Mouse (Mus musculus) ovary, postnatal 14 days (tissue): ENCODE results near the gene Bcl6b.

ENCODE experiments used
- DNase-seq: peaks from one replicate; pipeline ENCODE4 v3.0.0; 2022; ENCODE audit warnings: low spot score

Bcl6b gene

DNA sequence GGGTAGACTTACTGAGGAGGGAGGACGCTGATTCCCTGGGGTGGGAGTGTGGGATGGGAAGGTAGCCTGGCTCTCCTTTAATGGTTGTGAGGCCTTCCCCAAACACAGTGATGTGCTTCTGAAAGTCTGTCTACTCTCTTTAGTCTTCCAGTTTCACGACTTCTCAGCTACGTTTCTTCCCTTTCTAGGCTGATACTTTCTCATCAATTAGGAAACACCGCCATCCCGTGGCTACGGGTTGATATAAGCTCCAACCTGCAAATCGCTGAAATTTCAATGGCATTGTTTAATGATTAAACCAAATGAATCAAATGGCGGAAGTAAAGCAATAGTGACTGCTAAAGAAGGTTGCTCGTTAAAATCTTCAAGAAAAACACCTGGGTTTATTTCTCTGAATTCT lies 16.7 kb downstream of the Bcl6b start:
- DNase-seq = no peak

DNA sequence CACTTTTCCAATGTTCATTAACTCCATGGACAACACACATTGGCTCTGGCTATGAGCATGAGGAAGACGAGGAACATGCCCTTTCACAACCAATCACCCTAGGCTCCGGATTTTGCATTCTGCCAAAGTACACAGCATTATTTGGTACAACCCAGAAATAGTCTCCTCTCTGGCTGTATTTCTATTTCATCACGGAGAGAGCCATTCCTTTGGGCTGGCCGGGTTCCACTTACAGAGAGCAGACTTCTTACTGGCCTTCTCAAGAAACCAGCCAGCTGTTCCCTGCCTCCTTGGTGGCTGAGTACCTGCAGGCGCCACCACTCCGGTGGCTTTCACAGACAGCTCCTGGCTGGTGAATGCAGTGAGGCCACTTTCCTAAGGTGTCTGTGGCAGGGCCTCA lies 17.2 kb downstream of the Bcl6b start, which contains the start of gene Slc16a11:
Gene Slc16a11, plus strand, starts transcription at position 330 of the 400 bp plus-strand sequence.
- DNase-seq = no peak

DNA sequence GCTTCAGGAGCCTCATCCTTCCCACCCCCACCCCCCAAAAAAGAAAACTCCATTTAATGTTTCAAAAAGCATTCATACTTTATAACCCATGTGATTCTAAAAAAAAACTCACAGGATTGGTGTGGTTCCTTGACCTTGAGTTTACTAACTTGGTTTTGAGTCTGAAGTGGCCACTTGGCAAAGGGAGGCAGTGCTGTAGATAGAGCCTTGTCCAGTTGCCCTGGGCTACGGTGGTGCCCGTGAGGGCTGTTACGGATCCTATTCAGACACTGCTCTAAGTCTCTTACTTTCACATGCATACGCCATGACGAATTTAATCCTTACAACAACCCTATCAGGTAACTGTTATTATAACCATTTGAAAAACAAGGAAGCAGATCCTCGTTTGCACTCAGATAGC lies 17.6 kb downstream of the Bcl6b start:
- DNase-seq = no peak

DNA sequence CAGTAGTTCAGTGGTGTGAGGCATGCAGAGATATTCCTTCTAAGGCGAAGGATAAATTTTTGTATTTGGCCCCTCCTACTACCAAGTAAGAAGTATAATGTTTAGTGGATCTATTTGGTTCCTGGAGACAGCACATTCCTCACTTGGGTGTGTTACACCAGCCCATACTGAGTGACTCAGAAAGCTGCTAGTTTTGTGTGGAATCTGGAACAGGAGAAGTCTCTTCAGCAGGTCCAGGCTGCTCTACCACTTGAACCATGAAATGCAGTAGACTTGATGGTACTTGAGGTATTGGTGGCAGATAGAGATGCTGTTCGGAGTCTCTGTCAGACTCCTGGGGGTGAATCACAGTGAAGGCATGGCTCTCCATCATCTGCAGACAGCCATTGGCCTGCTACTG lies 18.9 kb downstream of the Bcl6b start:
- no peak for DNase-seq

DNA sequence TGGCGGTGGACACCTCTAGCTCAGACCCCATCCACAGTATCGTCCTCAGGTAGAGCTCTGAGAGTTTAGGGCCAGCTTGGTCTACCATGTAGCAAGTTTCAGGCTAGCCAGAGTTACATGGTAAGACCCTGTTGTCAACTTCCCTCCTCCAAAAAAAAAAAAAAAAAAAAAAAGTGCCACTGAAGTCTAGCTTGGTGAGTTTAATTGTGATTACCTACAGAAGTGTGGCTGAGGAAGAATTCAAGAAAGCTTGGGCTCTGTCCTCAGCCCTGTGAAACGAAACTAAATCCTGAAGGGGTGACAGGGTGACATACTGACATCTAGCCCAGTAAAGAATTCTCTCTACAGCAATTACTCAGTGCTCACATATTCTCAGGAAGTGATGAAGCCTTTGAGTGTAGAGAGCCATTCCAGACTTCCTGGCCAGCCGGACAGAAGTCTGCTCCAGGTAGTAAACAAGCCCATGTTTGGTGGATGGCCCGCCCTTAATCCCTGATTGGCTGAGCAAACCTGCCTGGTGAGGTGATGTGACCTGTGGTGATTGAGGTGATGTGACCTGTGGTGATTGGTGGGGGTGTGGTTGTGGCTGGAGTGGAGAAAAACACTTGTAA lies 20.7 kb downstream of the Bcl6b start:
- DNase-seq = no peak

DNA sequence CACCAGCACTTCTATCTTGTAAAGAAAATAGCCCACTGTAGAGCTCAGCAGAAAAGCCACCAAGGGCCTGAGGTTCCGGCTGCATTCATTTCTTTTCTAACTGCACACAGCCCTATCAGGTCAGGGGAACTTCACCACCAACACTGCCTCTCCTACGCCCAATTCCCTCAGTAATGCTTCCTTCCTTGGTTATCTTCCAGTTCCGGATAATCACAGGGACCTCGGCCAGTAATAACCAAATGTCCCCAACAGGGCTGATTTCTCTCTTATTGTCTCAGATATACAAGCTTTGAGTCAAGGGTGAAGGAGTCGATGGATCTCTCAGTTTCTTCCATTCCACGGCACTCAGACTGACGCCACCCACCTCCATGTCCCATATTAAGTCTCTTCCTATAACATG lies 22.3 kb downstream of the Bcl6b start:
- no peak for DNase-seq

DNA sequence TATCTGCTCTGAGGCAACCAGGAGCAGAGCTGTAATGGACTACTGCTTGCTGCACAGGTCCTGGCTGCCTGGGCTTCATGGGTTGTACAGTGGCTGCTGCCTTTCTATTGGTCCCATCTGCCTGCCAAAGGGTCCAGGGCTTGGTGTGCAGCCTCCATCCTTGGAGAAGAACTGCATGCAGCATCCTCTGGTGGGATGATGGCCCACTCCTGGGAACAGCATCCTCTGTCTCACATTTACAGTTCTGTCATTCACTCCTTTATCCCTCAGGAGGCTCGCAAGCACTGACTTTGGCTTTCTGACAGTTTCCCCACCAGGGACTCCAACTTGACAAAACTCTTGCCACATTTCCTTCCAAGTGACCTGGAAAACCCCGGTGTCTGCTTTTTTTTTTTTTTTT lies 22.8 kb downstream of the Bcl6b start:
- no peak for DNase-seq

DNA sequence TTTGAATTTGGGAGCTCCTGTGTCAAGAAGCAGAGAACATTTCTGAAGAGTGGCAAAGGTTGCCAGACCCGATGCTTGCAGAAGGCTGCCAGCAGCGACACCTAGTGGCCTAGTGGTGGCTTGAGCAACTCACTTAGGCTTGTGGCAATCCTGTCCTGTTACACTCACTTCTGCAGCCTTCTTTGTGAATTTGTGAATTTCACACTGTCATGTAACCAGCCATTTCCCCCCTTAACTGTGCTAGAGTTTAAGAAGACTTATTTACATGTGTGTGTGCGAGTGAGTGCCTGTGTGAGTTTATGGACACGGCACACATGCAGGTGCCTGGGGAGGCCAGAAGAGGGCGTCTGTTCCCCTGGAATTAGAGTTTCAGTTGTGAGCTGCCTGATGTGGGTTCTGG lies 27.9 kb downstream of the Bcl6b start:
- peak; percentile 84 for DNase-seq

DNA sequence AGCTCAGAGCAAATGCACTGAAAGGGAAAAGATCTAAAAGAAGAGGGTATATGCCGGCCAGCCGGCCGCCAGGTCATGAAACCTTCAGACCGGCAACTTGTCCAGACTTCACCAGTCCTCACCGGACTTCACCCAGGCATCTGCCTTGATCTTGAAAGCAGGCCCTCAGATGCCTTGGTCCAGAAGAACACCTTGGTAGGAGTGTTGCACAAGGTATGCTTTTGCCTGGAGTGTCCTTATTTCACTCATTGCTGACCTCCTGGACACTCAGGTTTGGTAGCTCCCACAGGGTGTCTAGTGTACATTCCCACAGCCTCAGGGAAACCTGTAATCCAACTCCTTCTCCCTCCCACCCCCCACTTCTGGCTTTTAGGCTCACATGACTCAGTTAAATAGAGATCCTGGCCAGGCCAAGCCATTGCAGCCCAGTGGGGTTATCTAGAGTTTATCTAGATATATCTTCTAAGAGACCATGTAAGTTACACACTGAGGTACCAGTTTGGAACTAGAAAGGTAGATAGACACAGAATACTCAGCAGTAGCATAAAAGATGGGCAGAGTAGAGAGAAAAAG lies 29.5 kb downstream of the Bcl6b start:
- DNase-seq = no peak

DNA sequence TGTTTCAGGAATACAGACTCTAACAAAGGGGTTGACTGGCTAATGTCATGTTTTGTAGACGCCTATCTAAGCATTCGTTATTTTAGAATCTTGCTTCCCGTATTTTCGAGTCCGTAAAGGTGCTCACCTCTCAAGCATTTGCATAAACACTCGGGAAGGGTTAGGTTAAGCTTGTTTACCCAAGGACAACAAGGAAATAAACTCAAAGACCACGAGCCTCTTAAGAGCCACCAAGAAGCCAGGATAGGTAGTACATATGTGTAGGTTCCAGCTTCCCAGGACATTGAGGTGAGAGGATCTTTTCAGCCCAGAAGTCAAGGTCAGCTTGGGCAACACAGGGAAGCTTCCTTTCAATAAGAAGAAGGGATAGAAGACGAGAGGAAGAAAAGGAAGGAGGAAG lies 30.5 kb downstream of the Bcl6b start:
- no peak for DNase-seq

DNA sequence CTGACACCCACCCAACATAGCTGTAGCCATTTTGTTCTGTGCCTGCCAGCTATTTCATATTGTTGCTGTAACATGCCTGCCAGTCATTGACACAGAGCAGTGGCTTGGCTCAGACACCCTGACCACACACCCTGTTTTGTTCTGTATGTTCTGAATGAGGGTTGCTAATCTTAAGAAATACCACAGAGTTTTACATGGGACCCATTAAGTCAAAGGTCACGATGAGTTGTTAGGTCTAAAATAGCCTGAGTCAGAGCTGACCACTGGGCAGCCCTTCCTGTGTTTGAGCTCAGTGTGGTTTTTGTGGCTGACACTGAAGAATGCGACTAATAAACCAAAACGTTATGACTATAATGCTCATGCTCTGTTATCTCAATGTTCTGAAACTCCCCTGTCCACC lies 31.3 kb downstream of the Bcl6b start:
- DNase-seq = no peak

DNA sequence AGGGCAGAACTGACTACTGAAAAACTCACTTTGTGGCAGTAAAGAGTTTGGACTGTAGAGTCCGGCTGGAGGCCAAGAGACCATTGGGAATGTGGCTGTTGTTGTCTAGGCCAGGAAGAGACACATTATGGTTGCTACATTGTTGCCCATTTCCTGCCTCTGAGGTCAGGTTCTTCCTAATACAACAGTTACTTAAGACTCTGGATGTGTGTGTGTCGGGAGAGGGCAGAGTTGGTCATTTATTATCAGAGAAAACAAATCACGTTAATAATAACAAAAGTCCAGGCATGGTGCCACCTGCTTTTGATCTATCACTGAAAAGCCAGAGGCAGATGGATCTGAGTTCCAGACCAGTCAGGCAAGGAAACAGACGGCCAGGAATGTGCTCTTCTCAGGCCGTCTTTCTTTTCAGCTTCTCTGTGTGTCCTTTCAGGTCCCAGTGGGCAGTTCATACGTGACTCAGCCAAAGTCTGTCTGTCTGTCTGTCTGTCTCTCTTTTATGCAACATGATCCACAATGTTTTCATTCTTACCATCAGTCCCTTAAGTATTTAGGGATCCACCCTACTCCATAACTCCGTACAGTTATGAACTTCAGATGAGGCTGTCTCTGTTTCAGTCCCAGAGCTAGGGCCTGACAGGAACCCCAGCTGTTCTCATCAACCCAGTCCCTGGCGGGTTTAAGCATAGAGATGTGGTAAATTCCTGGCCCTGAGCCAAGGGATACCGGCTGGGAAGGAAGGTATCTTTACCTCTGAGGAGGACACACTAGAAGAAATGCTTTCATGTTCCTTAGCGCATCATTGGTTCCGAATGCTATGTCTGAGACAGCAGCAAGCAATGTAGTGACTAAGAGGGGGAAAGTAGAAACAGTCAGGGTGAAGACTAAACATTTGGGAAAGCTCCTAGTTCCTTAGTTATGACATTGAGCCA lies 36.0 kb downstream of the Bcl6b start:
- no peak for DNase-seq

DNA sequence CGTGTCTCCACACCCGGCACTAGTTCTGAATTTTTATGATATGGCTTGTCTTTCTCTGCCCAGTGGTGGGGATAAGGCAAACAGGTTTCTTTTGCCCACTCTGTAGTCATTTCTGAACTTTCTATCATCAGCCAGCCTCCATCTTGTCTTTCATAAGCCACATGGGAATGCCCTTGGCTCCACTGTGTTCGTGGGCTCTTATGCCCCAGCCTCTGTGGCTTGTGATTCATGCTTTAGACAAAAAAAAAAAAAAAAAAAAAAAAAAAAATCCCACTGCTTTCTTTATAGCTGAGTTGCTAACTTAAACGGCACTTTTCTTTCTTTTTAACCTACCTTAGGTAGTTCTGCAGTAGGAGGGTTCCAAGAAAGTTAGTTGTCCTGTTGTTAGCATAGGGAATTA lies 37.4 kb downstream of the Bcl6b start:
- no peak for DNase-seq

DNA sequence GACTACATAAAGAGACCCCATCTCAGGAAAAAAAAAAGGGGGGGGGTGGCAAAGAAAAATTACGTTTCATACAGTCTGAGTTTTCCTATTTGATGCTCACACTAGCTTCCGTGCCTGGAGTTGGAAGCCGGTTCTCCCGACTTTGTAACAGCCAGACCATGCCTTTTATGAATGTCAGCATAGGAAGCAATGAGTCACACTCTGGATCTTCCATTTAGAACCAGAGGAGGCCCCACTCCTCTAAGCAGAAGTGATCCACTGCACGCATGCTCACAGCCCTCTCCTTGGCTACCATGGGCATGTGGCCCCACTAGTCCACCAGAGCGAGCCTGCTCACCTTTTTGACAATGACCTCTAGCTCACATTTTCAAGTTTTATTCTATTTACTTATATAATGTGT lies 38.4 kb downstream of the Bcl6b start:
- DNase-seq = no peak

DNA sequence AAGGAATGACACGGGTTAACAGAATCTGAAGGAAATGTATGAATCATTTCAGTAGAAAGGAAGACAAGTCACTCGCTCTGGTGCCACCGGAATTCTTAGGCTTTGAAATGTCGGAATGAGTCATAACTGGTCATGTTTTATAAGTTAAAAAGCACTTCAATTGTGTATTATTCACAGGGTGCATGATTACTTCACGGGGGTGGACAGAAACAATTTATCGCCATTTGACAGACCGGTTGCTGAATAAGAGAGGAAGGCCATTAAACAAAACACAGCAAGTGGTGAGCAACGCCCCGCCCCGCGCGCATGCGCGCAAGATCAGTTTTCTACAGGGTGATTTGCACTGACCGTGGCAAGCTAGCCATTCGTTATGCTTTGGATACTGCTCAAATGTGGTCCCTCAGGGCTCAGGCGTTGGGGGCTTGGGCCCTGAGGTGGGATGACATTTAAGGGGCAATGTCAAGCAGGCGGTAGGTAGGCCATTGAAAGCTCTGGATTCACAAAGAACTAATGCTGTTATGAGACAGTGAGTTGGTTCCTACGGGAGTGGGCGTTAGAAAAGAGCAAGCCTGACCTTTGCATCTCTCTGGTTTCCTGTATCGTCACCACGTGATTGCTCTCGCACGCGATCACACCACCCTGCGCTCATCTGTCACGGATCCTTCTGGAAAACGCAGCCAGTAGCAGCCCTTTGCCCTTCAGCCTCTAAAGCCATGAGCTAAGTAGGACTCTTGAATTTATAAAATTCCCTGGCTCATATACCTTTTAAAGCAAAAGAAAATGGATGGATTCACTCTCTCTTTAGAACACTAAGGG lies 40.1 kb downstream of the Bcl6b start:
- DNase-seq = no peak

DNA sequence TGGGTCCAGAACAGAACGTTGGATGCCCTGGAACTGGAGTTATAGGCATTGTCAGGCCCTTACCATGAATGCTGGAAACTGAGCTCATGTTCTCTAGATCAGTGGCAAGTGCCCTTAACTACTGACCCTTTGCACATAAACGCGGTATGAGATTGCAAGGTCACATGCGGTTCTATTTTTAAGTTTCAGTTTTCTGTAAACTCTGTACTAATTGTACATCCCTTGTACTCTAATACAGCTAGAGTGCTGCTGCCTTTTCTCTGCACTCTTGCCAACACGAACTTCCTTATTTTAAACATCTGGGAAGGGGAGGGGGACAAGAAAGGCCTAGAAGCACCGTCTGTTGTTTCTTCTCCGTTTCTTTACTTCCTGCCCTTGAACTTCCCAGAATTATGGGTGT lies 44.5 kb downstream of the Bcl6b start:
- DNase-seq = no peak

DNA sequence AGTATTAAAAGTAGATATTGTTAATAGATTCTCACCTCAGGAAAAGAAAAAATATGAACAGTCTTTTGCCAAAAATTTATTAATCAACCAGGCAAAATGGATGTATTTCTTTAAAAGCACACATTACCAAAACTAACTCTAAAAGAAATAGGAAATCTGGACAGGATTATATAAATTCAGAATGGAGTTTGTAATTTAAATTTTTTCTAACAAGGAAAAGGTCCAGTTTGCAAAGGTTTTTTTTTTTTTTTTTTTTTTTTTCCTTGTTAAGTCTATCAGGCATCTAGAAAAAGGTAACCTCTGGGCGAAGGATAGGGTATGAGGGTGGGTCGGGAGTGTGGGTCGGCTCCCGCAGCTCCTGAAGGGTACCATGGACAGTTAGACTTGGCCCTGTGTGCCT lies 49.1 kb downstream of the Bcl6b start:
- no peak for DNase-seq

DNA sequence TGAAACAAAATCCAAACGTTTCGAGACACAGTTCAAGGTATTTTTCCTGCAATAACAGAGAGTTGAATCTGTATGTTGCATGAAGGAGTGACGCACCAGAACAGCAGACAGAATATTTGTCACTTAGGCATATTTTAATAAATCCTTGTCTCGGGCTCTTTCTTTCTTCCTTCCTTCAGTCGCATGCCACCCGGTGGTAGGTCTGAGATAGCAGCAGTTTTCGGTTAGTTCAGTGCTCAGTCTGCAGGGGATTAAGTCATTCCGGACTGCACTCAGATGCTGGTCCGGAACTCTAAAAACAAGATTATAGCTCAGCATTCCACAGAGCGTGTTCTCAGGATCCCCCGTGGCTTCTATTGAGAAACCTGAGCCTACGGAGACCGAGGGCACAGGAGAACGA lies 50.2 kb downstream of the Bcl6b start:
- no peak for DNase-seq

DNA sequence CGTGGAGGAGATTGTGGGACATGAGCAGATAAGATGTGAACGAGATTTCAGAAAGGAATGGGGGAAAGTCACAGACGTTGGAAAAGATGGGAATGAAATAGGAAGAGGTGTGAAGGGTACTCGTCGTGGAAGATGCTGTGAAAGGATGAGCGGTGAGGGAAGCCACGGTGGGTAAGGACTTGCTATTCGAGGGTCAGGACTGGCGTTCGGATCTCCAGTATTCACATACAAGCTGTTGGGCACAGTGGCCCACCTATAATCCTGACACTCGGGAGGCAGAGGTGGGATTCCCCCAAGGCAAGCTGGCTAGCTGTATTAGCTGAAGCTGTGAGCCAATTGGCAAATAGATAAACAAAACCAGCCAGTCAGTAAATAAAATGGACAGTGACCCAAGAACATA lies 50.8 kb downstream of the Bcl6b start:
- no peak for DNase-seq

DNA sequence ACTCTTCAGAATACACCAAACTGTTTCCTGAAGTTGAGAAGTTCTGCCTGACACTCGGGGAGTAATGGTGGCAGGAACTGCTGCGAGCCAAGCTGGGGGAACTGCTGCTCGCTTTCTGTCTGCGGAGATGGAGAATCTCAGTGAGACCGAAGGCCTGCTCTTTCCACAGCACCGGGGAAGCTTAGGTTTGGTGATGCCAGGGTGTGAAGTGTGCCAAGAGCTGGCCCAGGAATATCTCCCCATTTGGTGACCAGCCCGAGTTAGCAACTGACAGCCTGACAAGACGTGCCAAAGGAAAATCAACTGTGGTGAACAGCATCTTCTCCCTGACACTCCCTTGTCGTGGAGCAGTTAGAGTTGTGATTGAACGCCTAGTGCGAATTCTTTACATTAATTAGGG lies 51.3 kb downstream of the Bcl6b start:
- DNase-seq = no peak

DNA sequence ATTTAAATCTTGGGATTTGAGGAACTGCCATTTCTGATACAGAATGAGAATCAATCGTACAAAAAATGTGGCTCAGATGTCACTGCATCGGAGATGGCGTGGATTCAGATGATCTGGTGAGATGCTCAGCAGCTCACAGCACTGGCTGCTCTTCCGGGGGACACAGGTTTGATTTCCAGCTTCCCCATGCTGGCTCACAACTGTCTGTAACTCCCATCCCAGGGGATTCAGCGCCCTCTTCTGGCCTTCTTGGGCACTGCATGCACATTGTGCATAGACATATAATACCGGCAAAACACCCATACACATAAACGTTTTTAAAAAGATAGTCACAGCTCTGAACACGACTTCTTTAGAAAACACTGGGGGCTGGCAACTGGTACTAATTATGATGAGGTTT lies 52.0 kb downstream of the Bcl6b start:
- no peak for DNase-seq

DNA sequence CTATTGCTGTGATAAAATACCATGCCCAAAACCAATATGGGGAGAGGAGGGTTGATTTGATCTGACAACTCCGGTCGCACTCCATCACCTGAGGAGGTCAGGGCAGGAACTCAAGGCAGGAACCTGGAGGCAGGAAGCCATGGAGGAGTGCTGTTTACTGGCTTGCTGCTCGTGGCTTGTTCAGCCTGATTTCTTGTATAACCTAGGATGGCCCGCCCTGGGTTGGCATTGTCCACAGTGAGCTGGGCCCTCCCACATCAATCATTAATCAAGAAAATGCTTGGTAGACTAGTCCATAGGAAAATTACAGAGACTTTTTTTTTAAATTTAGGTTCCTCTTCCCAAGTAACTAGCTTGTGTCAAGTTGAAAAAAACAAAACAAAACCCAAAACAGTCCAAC lies 55.1 kb downstream of the Bcl6b start:
- no peak for DNase-seq
